Mouse (Mus musculus) stomach, embryonic 14.5 days (tissue): ENCODE data around the gene Zswim2. TPM values are rescaled to one million over a fixed set of nuclear protein-coding genes. Genes with fewer than 3 reads are reported as not detected.

Experiments used
- ATAC-seq: fragments of 200-750 bp; cut with Nextera tagmentation; 2 replicates; pipeline ENCODE4 v1.8.0; 2017; ENCODE audit warnings: low read depth, moderate TSS enrichment; ENCODE audit not compliant: insufficient number of reproducible peaks, insufficient read depth, low FRiP score
- H3K27ac ChIP-seq: fragments of 300-500 bp; sonication (generic); 2 replicates; pipeline ENCODE4 v1.5.1; 2014; ENCODE audit warnings: mild to moderate bottlenecking, low read length, moderate library complexity, mixed read lengths
- H3K27me3 ChIP-seq: fragments of 300-500 bp; sonication (generic); 2 replicates; pipeline ENCODE4 v1.6.1; 2014; ENCODE audit warnings: low read length, control low read depth, mixed read lengths; ENCODE audit not compliant: control insufficient read depth, insufficient read depth
- H3K36me3 ChIP-seq: fragments of 300-500 bp; sonication (generic); 2 replicates; pipeline ENCODE4 v1.6.1; 2014; ENCODE audit warnings: mild to moderate bottlenecking, control low read depth, low read length, moderate library complexity, mixed read lengths; ENCODE audit not compliant: control insufficient read depth, insufficient read depth
- H3K4me1 ChIP-seq: fragments of 300-500 bp; sonication (generic); 2 replicates; pipeline ENCODE4 v1.6.1; 2014; ENCODE audit warnings: low read length, control low read depth, mixed read lengths; ENCODE audit not compliant: control insufficient read depth, insufficient read depth
- H3K4me2 ChIP-seq: fragments of 300-500 bp; sonication (generic); replicated peaks from 2 replicates; pipeline ENCODE4 v1.6.1; 2014; ENCODE audit warnings: low read depth, low read length, control low read depth
- H3K4me3 ChIP-seq: fragments of 300-500 bp; sonication (generic); 2 replicates; pipeline ENCODE4 v1.5.1; 2014; ENCODE audit warnings: low read depth, low read length, control low read depth
- H3K9ac ChIP-seq: fragments of 300-500 bp; sonication (generic); replicated peaks from 2 replicates; pipeline ENCODE4 v1.6.1; 2014; ENCODE audit warnings: low read depth, mild to moderate bottlenecking, control low read depth, low read length, moderate library complexity, mixed read lengths
- H3K9me3 ChIP-seq: fragments of 300-500 bp; sonication (generic); 2 replicates; pipeline ENCODE4 v1.6.1; 2016; ENCODE audit warnings: low read depth, low read length, control low read depth; ENCODE audit not compliant: control insufficient read depth
- WGBS: fragments of 180-500 bp; shearing (Covaris S2); extraction: QIAGEN DNeasy Blood & Tissue Kit; methylation state at CpG from one replicate; pipeline ENCODE4 v1.1.7; 2014; 5-methylcytosine and 5-hydroxymethylcytosine counted together
- polyA plus RNA-seq: library from polyadenylated mRNA; unstranded; fragments of >200 nt; fragmentation: Nextera tagmentation; extraction: Ambion mirVana; gene quantifications from 2 replicates; pipeline ENCODE4 v1.2.1, GENCODE M21; 2014

Gene Zswim2
- polyA plus RNA-seq, 1 experiment from 2014 or later: not detected

GRCm38 (mm10) chr2:83941378-83941777 lies 350 bp upstream of the Zswim2 start:
- Histone ChIP-seq H3K4me1 (no peaks in the 10 kb centered on the region), H3K27me3 (no peaks in the 10 kb centered on the region), H3K4me2 (peak overlapping the region; percentile 34), H3K9me3 (no peaks in the 10 kb centered on the region), H3K36me3 (no peaks in the 10 kb centered on the region), H3K4me3 (no peak overlapping the region), H3K27ac (no peak overlapping the region), H3K9ac (no peak overlapping the region)
- ATAC-seq: no peak
- WGBS: 40% methylated on average over 3 of the region's 3 CpGs

DNA sequence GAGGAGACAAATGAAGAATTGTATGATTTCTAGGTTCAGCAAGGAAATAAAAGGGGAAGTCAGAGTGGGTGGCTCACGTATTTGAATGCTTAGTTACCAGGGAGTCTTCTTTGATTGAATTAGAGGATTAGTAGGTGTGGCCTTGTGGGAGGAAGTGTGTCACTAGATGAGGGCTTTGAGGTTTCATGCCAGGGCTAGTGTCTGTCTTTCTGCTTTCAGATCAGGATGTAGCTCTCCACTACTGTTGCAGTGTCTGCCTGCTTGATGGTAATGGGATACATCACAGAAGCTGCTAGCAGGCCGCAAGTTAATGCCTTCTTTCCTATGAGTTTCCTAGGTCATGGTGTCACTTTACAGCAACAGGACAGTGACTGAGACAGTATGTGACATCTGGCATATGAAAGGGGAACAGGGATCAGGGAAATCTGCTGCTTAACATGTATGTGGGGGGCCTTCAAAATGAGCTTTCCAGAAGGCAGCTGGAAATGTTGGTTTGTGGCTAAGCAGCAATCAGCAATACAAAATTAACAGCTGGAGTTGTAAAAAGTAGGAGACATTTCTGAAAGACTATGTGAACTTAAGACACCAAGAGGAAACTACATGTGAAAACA lies 11.4 kb downstream of the Zswim2 start:
- Histone ChIP-seq H3K36me3 (no peaks in the 10 kb centered on the region), H3K4me2 (no peak overlapping the region), H3K9me3 (no peaks in the 10 kb centered on the region), H3K4me3 (no peak overlapping the region), H3K9ac (no peak overlapping the region), H3K27me3 (no peaks in the 10 kb centered on the region), H3K4me1 (no peaks in the 10 kb centered on the region), H3K27ac (no peak overlapping the region)
- 52% methylated on average over 2 of the region's 2 CpGs for WGBS
- no peak for ATAC-seq

- H3K4me2 ChIP-seq: no peak overlapping the region
- no peaks in the 10 kb centered on the region for H3K36me3 ChIP-seq
- H3K4me3 ChIP-seq: no peak overlapping the region
- no peaks in the 10 kb centered on the region for H3K9me3 ChIP-seq
- no peaks in the 10 kb centered on the region for H3K4me1 ChIP-seq
- no peak for ATAC-seq
- WGBS: 68% methylated on average over 2 of the region's 2 CpGs
- no peak overlapping the region for H3K27ac ChIP-seq
- H3K9ac ChIP-seq: no peak overlapping the region
- no peaks in the 10 kb centered on the region for H3K27me3 ChIP-seq
Observed at GRCm38 (mm10) chr2:83901896-83902540, 39.0 kb downstream of the Zswim2 start.

DNA sequence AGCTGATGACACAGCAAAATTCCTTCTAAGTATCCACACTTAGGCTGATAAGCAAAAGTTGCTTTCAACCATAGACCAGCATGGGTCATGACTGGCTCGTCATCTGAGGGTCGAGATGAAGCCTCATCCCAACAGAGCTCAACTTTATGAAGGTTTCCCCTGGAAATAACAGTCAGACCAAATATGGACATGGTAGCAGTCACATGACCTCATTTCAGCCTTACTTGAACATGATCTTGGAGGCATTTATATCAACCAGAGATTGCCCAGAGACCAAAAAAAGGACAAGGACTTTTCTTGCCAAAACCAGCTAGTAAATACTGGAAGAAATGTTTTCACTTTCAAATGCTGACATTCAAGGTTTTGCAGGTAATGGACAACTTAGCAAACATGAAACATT lies 47.3 kb downstream of the Zswim2 start:
- Histone ChIP-seq H3K27me3 (no peaks in the 10 kb centered on the region), H3K4me3 (no peak overlapping the region), H3K4me2 (no peak overlapping the region), H3K36me3 (no peaks in the 10 kb centered on the region), H3K4me1 (no peaks in the 10 kb centered on the region), H3K27ac (no peak overlapping the region), H3K9ac (no peak overlapping the region), H3K9me3 (no peaks in the 10 kb centered on the region)
- 88% methylated on average over 2 of the region's 2 CpGs for WGBS
- ATAC-seq: no peak

DNA sequence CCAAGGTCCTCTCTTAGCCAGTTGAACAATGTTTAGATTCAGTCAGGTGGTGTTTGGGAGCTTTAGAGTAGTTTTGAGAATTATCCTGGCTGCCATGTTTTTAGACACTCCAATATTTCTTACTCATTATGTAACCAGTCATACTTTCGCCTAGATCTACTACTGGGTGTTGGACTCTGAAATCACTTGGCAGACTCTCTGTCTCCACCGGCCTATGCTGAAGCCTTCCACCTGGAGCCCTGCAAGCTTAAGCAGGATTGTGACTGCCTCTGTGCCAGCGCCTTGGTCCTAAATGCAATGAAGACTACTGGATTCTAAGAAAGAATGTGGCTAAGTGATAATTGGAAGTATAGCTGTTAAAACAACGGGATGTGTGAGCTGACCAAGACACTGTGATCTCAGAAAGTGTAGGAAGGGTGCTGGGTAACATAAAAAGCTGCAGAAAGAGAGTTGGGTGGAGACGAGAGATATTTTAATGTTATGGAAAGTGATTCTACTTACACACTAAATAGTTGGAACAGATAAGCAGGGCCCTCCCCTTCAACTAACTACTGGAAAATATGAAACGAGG lies 57.1 kb downstream of the Zswim2 start:
- Histone ChIP-seq H3K36me3 (peaks cover 3% of the 10 kb centered on the region; the same call in 1 of the 2 replicates), H3K9ac (no peak overlapping the region), H3K4me2 (no peak overlapping the region), H3K9me3 (no peaks in the 10 kb centered on the region), H3K27ac (no peak overlapping the region), H3K4me1 (no peaks in the 10 kb centered on the region), H3K27me3 (no peaks in the 10 kb centered on the region), H3K4me3 (no peak overlapping the region)
- WGBS: 67% methylated on average over 6 of the region's 6 CpGs
- no peak for ATAC-seq

Other genes starting within 250 kb of the Zswim2 start
- 96.2 and 106 TPM in 2 replicates for gene Itgav, start 216.8 kb downstream of the Zswim2 start, polyA plus RNA-seq
- 21.9 and 22.8 TPM in 2 replicates for gene Fam171b, start 128.6 kb downstream of the Zswim2 start, polyA plus RNA-seq
- gene Gm13698, start 14.5 kb upstream of the Zswim2 start, polyA plus RNA-seq: not detected in 2 replicates
- not detected in 2 replicates for gene Gm13693, start 20.3 kb upstream of the Zswim2 start, polyA plus RNA-seq
- not detected in 2 replicates for gene Gm13695, start 26.1 kb upstream of the Zswim2 start, polyA plus RNA-seq
- not detected in 2 replicates for gene Gm13696, start 31.9 kb upstream of the Zswim2 start, polyA plus RNA-seq
- not detected in 2 replicates for gene Gm13694, start 37.7 kb upstream of the Zswim2 start, polyA plus RNA-seq
- not detected in 2 replicates for gene Gm13697, start 43.5 kb upstream of the Zswim2 start, polyA plus RNA-seq
- gene Gm13691, start 49.3 kb upstream of the Zswim2 start, polyA plus RNA-seq: not detected in 2 replicates